Mouse (Mus musculus): Measurements from ENCODE around the gene Aurkaip1. TPM values are rescaled to one million over a fixed set of nuclear protein-coding genes. Genes with fewer than 3 reads are reported as not detected.
A peak's percentile ranks its signal among the peaks of the same experiment; 100 is the strongest.

The Aurkaip1 gene
- polyA plus RNA-seq, 1 experiment from 2014 or later, result 132 TPM

- ATAC-seq (ENCODE audit: insufficient number of reproducible peaks, insufficient read depth, low FRiP score, low read depth), result no peak
- peak overlapping the region; percentile 87 for H3K27ac ChIP-seq (ENCODE audit: low read length)
- 56% methylated on average over 10 of the region's 10 CpGs for WGBS
These were observed 1.2 kb downstream of the Aurkaip1 start for GRCm38 (mm10) chr4:155832321-155832720.

GRCm38 (mm10) chr4:155833234-155833633, 2.2 kb downstream of the Aurkaip1 start:
- H3K27me3 ChIP-seq (ENCODE audit: control insufficient read depth, insufficient read depth, low read length), result no peaks in the 10 kb centered on the region
- H3K4me1 ChIP-seq (ENCODE audit: control insufficient read depth, insufficient read depth, low read length), result peaks cover 29% of the 10 kb centered on the region
- peaks cover 5% of the 10 kb centered on the region for H3K36me3 ChIP-seq (ENCODE audit: control insufficient read depth, insufficient read depth, low read length)
- H3K27ac ChIP-seq (ENCODE audit: low read length), result no peak overlapping the region
- no peak overlapping the region for H3K9ac ChIP-seq (replicated peaks; ENCODE audit: low read depth, low read length)
- no peak overlapping the region for H3K4me2 ChIP-seq (replicated peaks; ENCODE audit: low read depth, low read length)
- no peaks in the 10 kb centered on the region for H3K9me3 ChIP-seq (ENCODE audit: control insufficient read depth, low read depth, low read length)
- H3K4me3 ChIP-seq (ENCODE audit: low read depth, low read length), result no peak overlapping the region
- 85% methylated on average over 4 of the region's 4 CpGs for WGBS
- no peak for ATAC-seq (ENCODE audit: insufficient number of reproducible peaks, insufficient read depth, low FRiP score, low read depth)

More at GRCm38 (mm10) chr4:155832321-155832720, 1.2 kb downstream of the Aurkaip1 start:
- Histone ChIP-seq H3K9me3 (ENCODE audit: control insufficient read depth, low read depth, low read length) (no peaks in the 10 kb centered on the region), H3K4me3 (ENCODE audit: low read depth, low read length) (peak overlapping the region; percentile 77), H3K9ac (replicated peaks; ENCODE audit: low read depth, low read length) (peak overlapping the region; percentile 72), H3K4me1 (ENCODE audit: control insufficient read depth, insufficient read depth, low read length) (peaks cover 24% of the 10 kb centered on the region), H3K36me3 (ENCODE audit: control insufficient read depth, insufficient read depth, low read length) (peaks cover 9% of the 10 kb centered on the region), H3K4me2 (replicated peaks; ENCODE audit: low read depth, low read length) (peak overlapping the region; percentile 97), H3K27me3 (ENCODE audit: control insufficient read depth, insufficient read depth, low read length) (no peaks in the 10 kb centered on the region)

GRCm38 (mm10) chr4:155833836-155834235, 2.8 kb downstream of the Aurkaip1 start:
- no peak overlapping the region for H3K9ac ChIP-seq (replicated peaks; ENCODE audit: low read depth, low read length)
- H3K27me3 ChIP-seq (ENCODE audit: control insufficient read depth, insufficient read depth, low read length), result no peaks in the 10 kb centered on the region
- H3K36me3 ChIP-seq (ENCODE audit: control insufficient read depth, insufficient read depth, low read length), result peaks cover 5% of the 10 kb centered on the region
- H3K9me3 ChIP-seq (ENCODE audit: control insufficient read depth, low read depth, low read length), result no peaks in the 10 kb centered on the region
- no peak overlapping the region for H3K4me3 ChIP-seq (ENCODE audit: low read depth, low read length)
- H3K4me2 ChIP-seq (replicated peaks; ENCODE audit: low read depth, low read length), result no peak overlapping the region
- peak overlapping the region; percentile 12 for H3K27ac ChIP-seq (ENCODE audit: low read length)
- 23% methylated on average over 2 of the region's 2 CpGs for WGBS
- no peak for ATAC-seq (ENCODE audit: insufficient number of reproducible peaks, insufficient read depth, low FRiP score, low read depth)
- peaks cover 31% of the 10 kb centered on the region for H3K4me1 ChIP-seq (ENCODE audit: control insufficient read depth, insufficient read depth, low read length)

- H3K27me3 ChIP-seq (ENCODE audit: control insufficient read depth, insufficient read depth, low read length), result no peaks in the 10 kb centered on the region
- no peaks in the 10 kb centered on the region for H3K9me3 ChIP-seq (ENCODE audit: control insufficient read depth, low read depth, low read length)
- 68% methylated on average over 11 of the region's 11 CpGs for WGBS
- H3K27ac ChIP-seq (ENCODE audit: low read length), result peak overlapping the region; percentile 85
- no peak overlapping the region; the same call in 1 of the 2 replicates for H3K4me2 ChIP-seq (replicated peaks; ENCODE audit: low read depth, low read length)
- H3K4me3 ChIP-seq (ENCODE audit: low read depth, low read length), result no peak overlapping the region
- peaks cover 7% of the 10 kb centered on the region for H3K36me3 ChIP-seq (ENCODE audit: control insufficient read depth, insufficient read depth, low read length)
- no peak overlapping the region for H3K9ac ChIP-seq (replicated peaks; ENCODE audit: low read depth, low read length)
- peaks cover 46% of the 10 kb centered on the region for H3K4me1 ChIP-seq (ENCODE audit: control insufficient read depth, insufficient read depth, low read length)
- ATAC-seq (ENCODE audit: insufficient number of reproducible peaks, insufficient read depth, low FRiP score, low read depth), result no peak
These were observed 6.4 kb downstream of the Aurkaip1 start for GRCm38 (mm10) chr4:155837404-155838010.

GRCm38 (mm10) chr4:155838187-155839153, 7.4 kb downstream of the Aurkaip1 start:
- no peaks in the 10 kb centered on the region for H3K9me3 ChIP-seq (ENCODE audit: control insufficient read depth, low read depth, low read length)
- peaks cover 10% of the 10 kb centered on the region; the same call in 1 of the 2 replicates for H3K36me3 ChIP-seq (ENCODE audit: control insufficient read depth, insufficient read depth, low read length)
- H3K4me1 ChIP-seq (ENCODE audit: control insufficient read depth, insufficient read depth, low read length), result peaks cover 37% of the 10 kb centered on the region
- no peak overlapping the region for H3K9ac ChIP-seq (replicated peaks; ENCODE audit: low read depth, low read length)
- no peaks in the 10 kb centered on the region for H3K27me3 ChIP-seq (ENCODE audit: control insufficient read depth, insufficient read depth, low read length)
- peak overlapping the region; percentile 85 for H3K27ac ChIP-seq (ENCODE audit: low read length)
- no peak overlapping the region for H3K4me3 ChIP-seq (ENCODE audit: low read depth, low read length)
- H3K4me2 ChIP-seq (replicated peaks; ENCODE audit: low read depth, low read length), result no peak overlapping the region; the same call in 1 of the 2 replicates
- WGBS, result 45% methylated on average over 8 of the region's 8 CpGs
- 0 out of 2 replicates have a peak, but pooled peaks have one; percentile 3 for ATAC-seq (ENCODE audit: insufficient number of reproducible peaks, insufficient read depth, low FRiP score, low read depth)

GRCm38 (mm10) chr4:155839483-155839910, 8.4 kb downstream of the Aurkaip1 start, which contains the start of gene Mxra8:
Gene Mxra8, plus strand, starts transcription at chr4:155839680.
- H3K27me3 ChIP-seq (ENCODE audit: control insufficient read depth, insufficient read depth, low read length), result no peaks in the 10 kb centered on the region
- H3K36me3 ChIP-seq (ENCODE audit: control insufficient read depth, insufficient read depth, low read length), result peaks cover 10% of the 10 kb centered on the region; the same call in 1 of the 2 replicates
- 3% methylated on average over 16 of the region's 16 CpGs for WGBS
- peak within 1 kb of the TSS; percentile 47 for H3K9ac ChIP-seq (replicated peaks; ENCODE audit: low read depth, low read length)
- no peaks in the 10 kb centered on the region for H3K9me3 ChIP-seq (ENCODE audit: control insufficient read depth, low read depth, low read length)
- ATAC-seq (ENCODE audit: insufficient number of reproducible peaks, insufficient read depth, low FRiP score, low read depth), result peak; percentile 86
- peak within 1 kb of the TSS; percentile 85 for H3K27ac ChIP-seq (ENCODE audit: low read length)
- H3K4me2 ChIP-seq (replicated peaks; ENCODE audit: low read depth, low read length), result peak within 1 kb of the TSS; percentile 64
- H3K4me1 ChIP-seq (ENCODE audit: control insufficient read depth, insufficient read depth, low read length), result peaks cover 29% of the 10 kb centered on the region
- H3K4me3 ChIP-seq (ENCODE audit: low read depth, low read length), result peak within 1 kb of the TSS; percentile 41

GRCm38 (mm10) chr4:155840076-155841002, 9.3 kb downstream of the Aurkaip1 start:
- Histone ChIP-seq H3K27me3 (ENCODE audit: control insufficient read depth, insufficient read depth, low read length) (no peaks in the 10 kb centered on the region), H3K9me3 (ENCODE audit: control insufficient read depth, low read depth, low read length) (no peaks in the 10 kb centered on the region), H3K27ac (ENCODE audit: low read length) (peak overlapping the region; percentile 85), H3K4me1 (ENCODE audit: control insufficient read depth, insufficient read depth, low read length) (peaks cover 29% of the 10 kb centered on the region), H3K36me3 (ENCODE audit: control insufficient read depth, insufficient read depth, low read length) (peaks cover 10% of the 10 kb centered on the region; the same call in 1 of the 2 replicates), H3K9ac (replicated peaks; ENCODE audit: low read depth, low read length) (peak overlapping the region; percentile 47), H3K4me3 (ENCODE audit: low read depth, low read length) (peak overlapping the region; percentile 41), H3K4me2 (replicated peaks; ENCODE audit: low read depth, low read length) (peak overlapping the region; percentile 64)
- 7% methylated on average over 8 of the region's 8 CpGs for WGBS
- peak; percentile 33; the same call in 1 of the 2 replicates for ATAC-seq (ENCODE audit: insufficient number of reproducible peaks, insufficient read depth, low FRiP score, low read depth)

All from stomach, embryonic 14.5 days (tissue).